Mouse (Mus musculus): Measurements from ENCODE around the gene Cdip1. TPM values are rescaled to one million over a fixed set of nuclear protein-coding genes. Genes with fewer than 3 reads are reported as not detected.

Gene Cdip1
- total and polyA plus RNA-seq, 3 experiments: 22.2 to 28.0 (median 22.3) TPM

GRCm38 (mm10) chr16:4713861-4714710 is 76.0 kb downstream of the Cdip1 start:
- Histone ChIP-seq H3K4me1 (ENCODE audit: control insufficient read depth in 1 of 2, insufficient read depth in 2 of 2) (peaks cover 0 to 3% of the 10 kb centered on the region in 2 experiments; a peak in 1 of 4 replicates), H3K27me3 (replicated peaks) (no peaks in the 10 kb centered on the region), H3K4me2 (ENCODE audit: insufficient read depth, low read depth, poor library complexity, severe bottlenecking) (no peak overlapping the region), H3K4me3 (replicated peaks in 1 of 3; ENCODE audit: low read depth in 2 of 3, low read length in 2 of 3, poor library complexity in 1 of 3) (no peak overlapping the region), H3K79me2 (replicated peaks; ENCODE audit: control insufficient read depth, extremely low read depth, insufficient read depth, poor library complexity, severe bottlenecking) (no peaks in the 10 kb centered on the region), H3K27ac (ENCODE audit: insufficient read depth, low read depth) (no peak overlapping the region), H3K9me3 (replicated peaks; ENCODE audit: low read length) (peaks cover 5% of the 10 kb centered on the region), H3K9ac (ENCODE audit: insufficient read depth, low read depth) (no peak overlapping the region), H3K36me3 (replicated peaks in 1 of 2; ENCODE audit: control insufficient read depth in 1 of 2, insufficient read depth in 1 of 2, low read length in 1 of 2) (peaks cover 18 to 36% of the 10 kb centered on the region in 2 experiments)
- DNase-seq (ENCODE audit: extremely low read depth): no peak
- in situ Hi-C loops (cut with MboI; ENCODE audit: low pct_ligation_motif_present, low pct_unique_long_range_greater_than_20kb, low sequenced_read_pairs): no loop called here
- TF ChIP-seq ETS1 (conservative IDR thresholded peaks at IDR 0.05; ENCODE audit: low read depth, low read length) (no peak), CHD1 (IDR thresholded peaks at IDR 0.05; ENCODE audit: low read depth, low read length) (no peak), KAT2A (IDR thresholded peaks at IDR 0.05; ENCODE audit: insufficient replicate concordance, low read length) (no peak), ZKSCAN1 (IDR thresholded peaks at IDR 0.05; ENCODE audit: borderline replicate concordance, low read depth, low read length) (no peak), NRF1 (IDR thresholded peaks at IDR 0.05; ENCODE audit: low read depth, low read length) (no peak), ZC3H11A (IDR thresholded peaks at IDR 0.05; ENCODE audit: low read depth, low read length) (no peak), MYC (IDR thresholded peaks at IDR 0.05; ENCODE audit: low read depth, low read length) (no peak), USF1 (IDR thresholded peaks at IDR 0.05; ENCODE audit: low read depth, low read length) (no peak), SMC3 (IDR thresholded peaks at IDR 0.05; ENCODE audit: low read depth, low read length) (no peak), CHD2 (IDR thresholded peaks at IDR 0.05; ENCODE audit: low read length) (no peak), MXI1 (IDR thresholded peaks at IDR 0.05; ENCODE audit: low read depth, low read length) (no peak)
- dilution Hi-C loops (cut with MboI; ENCODE audit: extremely low pct_ligation_motif_present, extremely low pct_unique_long_range_greater_than_20kb, low sequenced_read_pairs): no loop called here

- peaks cover 44 to 65% of the 10 kb centered on the region in 2 experiments for H3K36me3 ChIP-seq (replicated peaks in 1 of 2; ENCODE audit: control insufficient read depth in 1 of 2, insufficient read depth in 1 of 2, low read length in 1 of 2)
- TF ChIP-seq ELF1 (IDR thresholded peaks at IDR 0.05; ENCODE audit: low read depth, low read length): no peak
- TF ChIP-seq BHLHE40 (IDR thresholded peaks at IDR 0.05; ENCODE audit: low read depth, low read length): no peak
- no peak for TF ChIP-seq MEF2A (IDR thresholded peaks at IDR 0.05; ENCODE audit: borderline replicate concordance, low read depth, low read length)
- TF ChIP-seq ZC3H11A (IDR thresholded peaks at IDR 0.05; ENCODE audit: low read depth, low read length): no peak
- no peak for TF ChIP-seq NRF1 (IDR thresholded peaks at IDR 0.05; ENCODE audit: low read depth, low read length)
- no peak for TF ChIP-seq ZMIZ1 (IDR thresholded peaks at IDR 0.05; ENCODE audit: low read depth, low read length)
- no peak for TF ChIP-seq RCOR1 (conservative IDR thresholded peaks at IDR 0.05; ENCODE audit: low read depth, low read length)
- no peaks in the 10 kb centered on the region for H3K27me3 ChIP-seq (replicated peaks)
- H3K4me2 ChIP-seq (ENCODE audit: insufficient read depth, low read depth, poor library complexity, severe bottlenecking): no peak overlapping the region
- no peak for DNase-seq (ENCODE audit: extremely low read depth)
- dilution Hi-C loops (cut with MboI; ENCODE audit: extremely low pct_ligation_motif_present, extremely low pct_unique_long_range_greater_than_20kb, low sequenced_read_pairs) (no loop called here), in situ Hi-C loops (cut with MboI; ENCODE audit: low pct_ligation_motif_present, low pct_unique_long_range_greater_than_20kb, low sequenced_read_pairs) (no loop called here)
- H3K4me3 ChIP-seq (replicated peaks in 1 of 3; ENCODE audit: low read depth in 2 of 3, low read length in 2 of 3, poor library complexity in 1 of 3): no peak overlapping the region
- no peaks in the 10 kb centered on the region for H3K4me1 ChIP-seq (ENCODE audit: control insufficient read depth in 1 of 2, insufficient read depth in 2 of 2)
- no peaks in the 10 kb centered on the region for H3K9me3 ChIP-seq (replicated peaks; ENCODE audit: low read length)
- H3K27ac ChIP-seq (ENCODE audit: insufficient read depth, low read depth): no peak overlapping the region
- no peak overlapping the region for H3K9ac ChIP-seq (ENCODE audit: insufficient read depth, low read depth)
- no peaks in the 10 kb centered on the region for H3K79me2 ChIP-seq (replicated peaks; ENCODE audit: control insufficient read depth, extremely low read depth, insufficient read depth, poor library complexity, severe bottlenecking)
These were observed 78.9 kb downstream of the Cdip1 start for GRCm38 (mm10) chr16:4711173-4711572.

All from CH12.LX (cell line).